Mouse (Mus musculus) thymus, postnatal 0 days (tissue): ENCODE results near the gene Ifit2. TPM values are rescaled to one million over a fixed set of nuclear protein-coding genes. Genes with fewer than 3 reads are reported as not detected.
A peak's percentile ranks its signal among the peaks of the same experiment; 100 is the strongest.

Source experiments
- DNase-seq: peaks from one replicate; pipeline ENCODE4 v3.0.0-alpha.2; 2015; ENCODE audit warnings: low spot score
- polyA plus RNA-seq: library from polyadenylated mRNA; unstranded; fragments of >200 nt; fragmentation: Nextera tagmentation; extraction: Ambion mirVana; gene quantifications from 2 replicates; pipeline ENCODE4 v1.2.1, GENCODE M21; 2015

Gene Ifit2
- polyA plus RNA-seq: 17.2 and 17.8 TPM in 2 replicates

GRCm38 (mm10) chr19:34550534-34551223 is at the start of gene Ifit2:
Ifit2 (plus strand) TSS chr19:34550694.
- peak; percentile 88 for DNase-seq

- peak; percentile 90 for DNase-seq
Observed at GRCm38 (mm10) chr19:34500763-34501162, 49.7 kb upstream of the Ifit2 start.

- DNase-seq: peak; percentile 76
Observed at GRCm38 (mm10) chr19:34505161-34505721, 45.3 kb upstream of the Ifit2 start.

- peak; percentile 94 for DNase-seq
Observed at GRCm38 (mm10) chr19:34510717-34511116, 39.8 kb upstream of the Ifit2 start.

- DNase-seq: no peak
Observed at GRCm38 (mm10) chr19:34511528-34511927, 39.0 kb upstream of the Ifit2 start.

- no peak for DNase-seq
Observed at GRCm38 (mm10) chr19:34515681-34516080, 34.8 kb upstream of the Ifit2 start.

GRCm38 (mm10) chr19:34516346-34516745 is 34.1 kb upstream of the Ifit2 start:
- no peak for DNase-seq

- DNase-seq: no peak
Observed at GRCm38 (mm10) chr19:34517197-34517596, 33.3 kb upstream of the Ifit2 start.

- no peak for DNase-seq
Observed at GRCm38 (mm10) chr19:34517812-34518594, 32.5 kb upstream of the Ifit2 start.

GRCm38 (mm10) chr19:34518786-34519185 is 31.7 kb upstream of the Ifit2 start:
- no peak for DNase-seq

GRCm38 (mm10) chr19:34519646-34520045 is 30.8 kb upstream of the Ifit2 start:
- DNase-seq: no peak

- no peak for DNase-seq
Observed at GRCm38 (mm10) chr19:34520051-34520450, 30.4 kb upstream of the Ifit2 start.

- no peak for DNase-seq
Observed at GRCm38 (mm10) chr19:34521361-34521760, 29.1 kb upstream of the Ifit2 start.

- DNase-seq: no peak
Observed at GRCm38 (mm10) chr19:34521978-34522377, 28.5 kb upstream of the Ifit2 start.

GRCm38 (mm10) chr19:34523106-34523725 is 27.3 kb upstream of the Ifit2 start:
- DNase-seq: no peak

- DNase-seq: no peak
Observed at GRCm38 (mm10) chr19:34524646-34525045, 25.8 kb upstream of the Ifit2 start.

- peak; percentile 55 for DNase-seq
Observed at GRCm38 (mm10) chr19:34526321-34526923, 24.1 kb upstream of the Ifit2 start.

- peak; percentile 89 for DNase-seq
Observed at GRCm38 (mm10) chr19:34526941-34527682, 23.4 kb upstream of the Ifit2 start, which contains the start of gene Lipa. Lipa (minus strand) TSS chr19:34527474.

- no peak for DNase-seq
Observed at GRCm38 (mm10) chr19:34532061-34532751, 18.3 kb upstream of the Ifit2 start.

- no peak for DNase-seq
Observed at GRCm38 (mm10) chr19:34539422-34539821, 11.1 kb upstream of the Ifit2 start.
